Mouse (Mus musculus) spleen, adult 2 months (tissue): Measurements from ENCODE around the gene Ttll8.

Source experiments
- CTCF ChIP-seq: fragments of 200-500 bp; IDR thresholded peaks from 2 replicates; pipeline ENCODE4 v1.5.1; 2011; ENCODE audit warnings: mild to moderate bottlenecking, inconsistent platforms; ENCODE audit not compliant: insufficient read depth, insufficient read length, insufficient replicate concordance; ENCODE audit errors: extremely low read depth
- POLR2A ChIP-seq: fragments of 200-500 bp; IDR thresholded peaks from 2 replicates; pipeline ENCODE4 v1.6.1; 2011; ENCODE audit warnings: low read depth, low read length, inconsistent platforms

GRCm38 (mm10) chr15:88858707-88859106 is 95.5 kb downstream of the Ttll8 start:
- TF ChIP-seq CTCF = no peak
- no peak for TF ChIP-seq POLR2A
